Mouse (Mus musculus): Measurements from ENCODE around the gene Oxtr. TPM values are rescaled to one million over a fixed set of nuclear protein-coding genes. Genes with fewer than 3 reads are reported as not detected.

The Oxtr gene
- not detected in 2 replicates for total RNA-seq (2017)

DNA sequence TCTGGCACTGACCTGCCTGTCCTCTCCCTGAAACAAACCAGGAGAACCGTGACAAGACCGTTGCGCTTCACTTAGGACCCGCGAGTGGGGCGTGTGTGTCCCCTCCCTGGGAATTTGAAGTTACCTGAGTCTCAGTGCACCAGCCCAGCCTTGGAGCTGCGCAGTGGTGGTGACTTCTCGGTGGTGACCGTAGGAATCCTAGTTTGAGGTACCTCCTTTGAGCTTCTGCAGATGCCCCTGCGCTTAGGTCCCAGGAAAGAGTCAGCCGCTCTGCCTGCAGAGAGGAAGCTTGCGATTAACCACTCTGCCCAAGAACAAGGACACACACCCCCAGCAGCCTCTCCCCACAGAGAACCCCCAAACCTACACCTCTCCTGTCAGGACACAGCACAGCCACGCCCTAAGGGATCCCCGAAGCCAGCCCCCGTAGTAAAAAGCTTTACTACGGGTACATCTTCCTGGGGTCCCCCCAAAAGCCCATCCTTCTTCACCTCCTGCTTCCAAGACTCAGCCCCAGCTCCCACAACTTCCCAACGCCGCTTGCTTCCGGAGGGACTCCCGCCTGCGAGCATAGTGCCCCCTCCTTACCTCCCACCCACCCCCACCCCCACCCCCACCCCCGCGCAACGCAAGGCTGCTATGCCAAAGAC, at the start of gene Oxtr:
Gene Oxtr, minus strand, starts transcription at position 34 of the 650 bp plus-strand sequence.
- peak in 1 of 2 experiments; percentile 6; a peak in 1 of 4 replicates for ATAC-seq (replicated peaks in 1 of 2; ENCODE audit: insufficient read depth in 1 of 2, low FRiP score in 2 of 2, low TSS enrichment in 1 of 2, low read depth in 1 of 2, poor library complexity in 2 of 2, severe bottlenecking in 2 of 2)

DNA sequence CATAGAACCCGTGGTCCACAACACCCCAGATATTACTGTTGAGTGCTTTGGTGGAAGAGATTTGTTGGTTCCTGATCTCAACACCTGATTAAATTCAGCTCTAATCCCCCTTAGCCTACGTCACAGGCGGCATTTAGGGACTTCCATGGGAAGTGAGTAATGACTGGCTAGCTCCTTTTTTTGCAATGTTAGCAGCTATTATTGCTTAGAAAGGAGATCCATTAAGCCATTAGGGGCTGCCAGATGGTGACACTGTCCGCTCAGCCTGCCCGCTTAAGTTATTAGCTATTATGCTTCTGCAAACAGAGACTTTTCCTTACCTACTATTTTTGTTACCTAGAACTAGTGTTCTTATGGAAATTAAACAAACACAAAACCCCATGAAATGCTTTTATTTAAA, 35.7 kb upstream of the Oxtr start:
- no peak for ATAC-seq (replicated peaks in 1 of 2; ENCODE audit: insufficient read depth in 1 of 2, low FRiP score in 2 of 2, low TSS enrichment in 1 of 2, low read depth in 1 of 2, poor library complexity in 2 of 2, severe bottlenecking in 2 of 2)

DNA sequence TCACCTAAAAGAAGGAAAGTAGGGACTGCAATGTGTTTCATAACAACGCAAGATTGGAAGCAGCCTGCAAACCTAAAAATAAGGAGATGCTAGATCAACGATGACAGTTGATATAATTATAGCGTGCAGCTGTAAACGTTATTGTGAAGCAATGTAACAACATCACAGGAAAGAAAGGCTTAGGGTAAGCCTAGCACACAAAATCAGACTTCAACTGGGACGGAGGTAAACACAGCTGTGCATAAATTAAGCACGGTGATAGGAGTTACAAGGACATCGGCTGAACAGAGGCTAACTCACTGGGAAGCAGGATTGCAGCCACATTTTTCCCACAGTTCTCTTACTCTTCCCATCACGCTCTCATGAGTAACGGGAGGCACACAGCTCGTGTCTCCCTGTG, 34.7 kb upstream of the Oxtr start:
- ATAC-seq (replicated peaks in 1 of 2; ENCODE audit: insufficient read depth in 1 of 2, low FRiP score in 2 of 2, low TSS enrichment in 1 of 2, low read depth in 1 of 2, poor library complexity in 2 of 2, severe bottlenecking in 2 of 2): no peak

DNA sequence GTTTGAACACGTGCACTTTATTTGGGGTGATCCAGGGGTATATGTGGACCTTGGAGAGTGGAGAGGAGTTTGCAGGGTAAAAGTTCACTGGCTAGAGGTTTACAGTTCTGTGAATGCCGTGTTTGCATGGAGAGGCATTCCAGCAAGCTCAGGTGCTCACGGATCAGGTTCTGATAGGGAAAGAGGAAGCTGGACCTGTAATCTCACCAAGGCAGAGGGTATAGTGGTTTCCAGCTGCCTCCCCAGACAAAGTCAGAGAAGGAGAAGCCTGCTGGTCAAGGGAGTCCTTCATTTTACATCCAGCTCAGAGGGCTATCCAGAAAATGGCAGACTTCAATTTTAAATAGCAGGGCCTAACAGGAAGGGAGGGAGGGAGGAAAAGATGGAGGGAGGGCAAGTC, 28.2 kb upstream of the Oxtr start:
- peak; percentile 62 to 65; a peak in 1 of 4 replicates for ATAC-seq (replicated peaks in 1 of 2; ENCODE audit: insufficient read depth in 1 of 2, low FRiP score in 2 of 2, low TSS enrichment in 1 of 2, low read depth in 1 of 2, poor library complexity in 2 of 2, severe bottlenecking in 2 of 2)

DNA sequence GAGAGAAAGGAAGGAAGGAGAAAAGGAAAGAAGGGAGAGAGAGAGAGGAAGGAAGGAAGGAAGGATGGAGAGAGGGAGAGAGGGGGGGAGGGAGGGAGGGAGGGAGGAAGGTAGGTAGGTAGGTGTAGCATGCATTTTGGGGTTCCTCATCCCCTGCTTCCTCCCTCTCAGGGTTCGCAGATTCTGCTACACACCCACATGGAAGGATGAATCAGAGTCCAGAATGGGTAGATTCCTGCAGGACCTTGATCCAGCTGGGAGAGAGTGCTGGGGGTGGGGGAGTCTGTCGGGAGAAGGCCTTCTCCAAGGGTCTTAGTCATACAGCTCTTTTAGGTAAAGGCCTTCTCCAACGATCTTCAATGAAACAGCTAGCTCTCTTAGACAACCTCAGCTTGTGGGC, 27.8 kb upstream of the Oxtr start:
- ATAC-seq (replicated peaks in 1 of 2; ENCODE audit: insufficient read depth in 1 of 2, low FRiP score in 2 of 2, low TSS enrichment in 1 of 2, low read depth in 1 of 2, poor library complexity in 2 of 2, severe bottlenecking in 2 of 2): 0 out of 4 replicates have a peak, but pooled peaks of 1 of the 2 experiments have one; percentile 8

DNA sequence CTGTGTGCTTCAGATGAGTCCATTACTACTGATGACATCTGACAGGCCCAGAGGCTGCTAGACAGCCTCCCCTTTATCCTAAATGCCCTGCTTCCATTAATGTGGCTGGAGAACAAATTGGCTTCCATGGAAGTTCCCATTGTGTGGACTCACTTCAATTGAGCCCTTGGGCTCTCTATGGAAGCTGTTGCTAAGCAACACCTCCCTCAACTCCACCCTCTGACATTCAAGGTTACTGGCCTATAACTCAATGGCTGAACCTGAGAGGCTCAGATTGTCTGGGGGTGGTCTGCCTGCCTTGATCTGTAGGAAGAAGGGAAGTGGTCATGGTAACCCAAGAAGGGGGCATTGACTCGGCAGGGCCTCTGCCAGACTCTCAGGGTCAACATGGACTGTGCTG, 26.8 kb upstream of the Oxtr start:
- ATAC-seq (replicated peaks in 1 of 2; ENCODE audit: insufficient read depth in 1 of 2, low FRiP score in 2 of 2, low TSS enrichment in 1 of 2, low read depth in 1 of 2, poor library complexity in 2 of 2, severe bottlenecking in 2 of 2): no peak

DNA sequence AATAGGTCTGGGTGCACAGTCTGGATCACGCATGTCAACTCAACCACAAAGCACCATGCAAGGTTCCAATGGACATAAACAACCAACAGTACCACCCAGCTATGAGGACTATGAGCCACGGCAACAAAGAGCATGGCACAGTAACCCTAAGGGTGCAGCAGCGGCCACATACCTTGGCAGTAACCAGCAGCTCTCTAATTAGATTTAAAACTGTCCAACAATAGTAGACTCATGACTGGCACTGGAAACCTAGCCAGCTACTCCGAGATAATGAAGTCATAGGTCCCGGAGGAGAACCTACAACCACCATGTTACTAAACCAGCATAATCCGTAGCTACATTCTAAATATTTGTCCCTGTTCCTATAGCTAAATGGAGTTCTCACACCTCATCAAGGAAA, 24.8 kb upstream of the Oxtr start:
- ATAC-seq (replicated peaks in 1 of 2; ENCODE audit: insufficient read depth in 1 of 2, low FRiP score in 2 of 2, low TSS enrichment in 1 of 2, low read depth in 1 of 2, poor library complexity in 2 of 2, severe bottlenecking in 2 of 2): no peak

DNA sequence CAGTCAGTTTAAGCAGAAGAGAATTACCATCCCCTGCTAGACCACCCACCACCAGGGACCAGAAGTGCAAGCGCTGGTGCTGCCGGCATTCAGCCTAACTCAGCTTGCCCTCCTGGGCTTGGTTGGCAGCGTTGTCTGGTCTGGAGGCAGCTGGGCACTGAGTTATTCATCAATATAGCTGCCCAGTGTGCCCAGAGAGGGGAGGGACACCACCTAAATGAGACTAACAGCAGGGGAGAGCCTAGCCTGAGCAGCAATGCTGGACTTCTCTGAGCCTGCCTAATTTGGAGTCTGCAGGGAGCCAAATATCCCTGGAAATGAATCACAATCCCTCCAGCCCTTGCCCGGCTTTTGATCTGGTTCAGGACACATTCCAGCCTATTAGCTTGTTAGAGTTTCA, 20.6 kb upstream of the Oxtr start:
- ATAC-seq (replicated peaks in 1 of 2; ENCODE audit: insufficient read depth in 1 of 2, low FRiP score in 2 of 2, low TSS enrichment in 1 of 2, low read depth in 1 of 2, poor library complexity in 2 of 2, severe bottlenecking in 2 of 2): no peak

DNA sequence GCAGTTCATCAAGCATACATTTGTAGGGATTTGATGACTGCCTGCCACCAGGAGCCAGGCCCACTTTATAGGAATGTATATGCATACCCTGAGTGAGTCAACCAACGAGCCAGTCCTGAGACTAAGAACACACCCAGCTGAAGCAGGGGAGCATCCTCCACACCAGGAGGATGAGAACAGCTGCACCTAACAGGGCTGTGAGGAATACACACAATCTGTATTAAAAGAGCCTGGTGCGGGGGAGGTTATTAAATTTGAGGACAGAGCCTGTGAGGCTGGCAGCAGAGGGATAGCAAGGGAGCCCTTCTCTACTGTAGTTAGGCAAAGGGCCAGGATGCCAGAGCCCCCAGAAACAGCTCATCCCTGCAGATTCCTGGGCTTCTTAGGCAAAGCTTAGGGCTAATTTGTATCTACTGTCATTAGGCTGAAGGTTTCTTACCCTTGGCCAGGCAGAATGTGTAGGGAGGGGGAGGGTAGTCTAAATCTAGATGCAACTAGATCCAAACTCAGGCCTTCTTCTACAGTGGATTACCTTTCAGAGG, 19.9 kb upstream of the Oxtr start:
- ATAC-seq (replicated peaks in 1 of 2; ENCODE audit: insufficient read depth in 1 of 2, low FRiP score in 2 of 2, low TSS enrichment in 1 of 2, low read depth in 1 of 2, poor library complexity in 2 of 2, severe bottlenecking in 2 of 2): no peak

- no peak for ATAC-seq (replicated peaks in 1 of 2; ENCODE audit: insufficient read depth in 1 of 2, low FRiP score in 2 of 2, low TSS enrichment in 1 of 2, low read depth in 1 of 2, poor library complexity in 2 of 2, severe bottlenecking in 2 of 2)
Measured at GRCm38 (mm10) chr6:112507617-112508016, 17.9 kb upstream of the Oxtr start.

- no peak for ATAC-seq (replicated peaks in 1 of 2; ENCODE audit: insufficient read depth in 1 of 2, low FRiP score in 2 of 2, low TSS enrichment in 1 of 2, low read depth in 1 of 2, poor library complexity in 2 of 2, severe bottlenecking in 2 of 2)
Measured at GRCm38 (mm10) chr6:112501156-112501555, 11.4 kb upstream of the Oxtr start.

GRCm38 (mm10) chr6:112499456-112499855, 9.7 kb upstream of the Oxtr start:
- ATAC-seq (replicated peaks in 1 of 2; ENCODE audit: insufficient read depth in 1 of 2, low FRiP score in 2 of 2, low TSS enrichment in 1 of 2, low read depth in 1 of 2, poor library complexity in 2 of 2, severe bottlenecking in 2 of 2): no peak

DNA sequence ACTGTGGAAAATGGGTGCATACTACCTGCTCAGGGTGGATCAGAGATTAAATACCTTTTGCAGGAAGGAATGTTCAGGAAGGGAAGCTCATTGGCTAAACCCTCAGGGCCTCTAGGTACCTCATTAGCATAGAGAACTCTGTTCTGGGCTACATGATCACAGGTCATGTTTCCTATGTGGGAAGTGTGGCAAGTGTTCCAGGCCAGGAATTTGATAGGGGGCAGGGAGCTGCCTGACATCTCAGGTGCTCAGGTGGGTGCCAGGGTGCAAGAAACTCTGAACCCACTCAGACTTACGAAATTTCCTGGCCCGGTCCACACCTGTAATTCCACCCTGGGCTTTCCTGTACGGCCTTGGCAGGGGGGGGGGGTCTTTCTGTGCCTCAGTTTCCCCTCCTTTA, 9.0 kb upstream of the Oxtr start:
- ATAC-seq (replicated peaks in 1 of 2; ENCODE audit: insufficient read depth in 1 of 2, low FRiP score in 2 of 2, low TSS enrichment in 1 of 2, low read depth in 1 of 2, poor library complexity in 2 of 2, severe bottlenecking in 2 of 2): no peak

DNA sequence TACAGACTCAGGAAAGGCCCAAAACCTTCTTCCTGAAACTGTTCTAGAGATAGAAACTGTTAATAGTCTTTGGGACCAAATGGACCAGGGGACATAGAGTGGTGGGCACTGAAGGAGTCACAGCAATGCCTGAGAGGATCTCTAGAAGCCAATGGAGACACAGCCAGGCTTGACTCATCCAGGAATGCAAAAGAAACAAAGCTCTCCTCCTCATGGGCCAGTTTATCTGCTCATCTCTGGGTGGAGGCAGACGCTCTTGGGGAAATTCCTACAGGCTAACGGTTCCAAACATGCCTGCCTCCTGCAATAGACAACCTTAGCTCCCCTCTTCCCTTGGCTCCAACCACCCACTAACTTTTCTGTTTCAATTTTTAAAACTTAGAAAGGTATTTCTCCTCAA, 7.7 kb upstream of the Oxtr start:
- ATAC-seq (replicated peaks in 1 of 2; ENCODE audit: insufficient read depth in 1 of 2, low FRiP score in 2 of 2, low TSS enrichment in 1 of 2, low read depth in 1 of 2, poor library complexity in 2 of 2, severe bottlenecking in 2 of 2): no peak

DNA sequence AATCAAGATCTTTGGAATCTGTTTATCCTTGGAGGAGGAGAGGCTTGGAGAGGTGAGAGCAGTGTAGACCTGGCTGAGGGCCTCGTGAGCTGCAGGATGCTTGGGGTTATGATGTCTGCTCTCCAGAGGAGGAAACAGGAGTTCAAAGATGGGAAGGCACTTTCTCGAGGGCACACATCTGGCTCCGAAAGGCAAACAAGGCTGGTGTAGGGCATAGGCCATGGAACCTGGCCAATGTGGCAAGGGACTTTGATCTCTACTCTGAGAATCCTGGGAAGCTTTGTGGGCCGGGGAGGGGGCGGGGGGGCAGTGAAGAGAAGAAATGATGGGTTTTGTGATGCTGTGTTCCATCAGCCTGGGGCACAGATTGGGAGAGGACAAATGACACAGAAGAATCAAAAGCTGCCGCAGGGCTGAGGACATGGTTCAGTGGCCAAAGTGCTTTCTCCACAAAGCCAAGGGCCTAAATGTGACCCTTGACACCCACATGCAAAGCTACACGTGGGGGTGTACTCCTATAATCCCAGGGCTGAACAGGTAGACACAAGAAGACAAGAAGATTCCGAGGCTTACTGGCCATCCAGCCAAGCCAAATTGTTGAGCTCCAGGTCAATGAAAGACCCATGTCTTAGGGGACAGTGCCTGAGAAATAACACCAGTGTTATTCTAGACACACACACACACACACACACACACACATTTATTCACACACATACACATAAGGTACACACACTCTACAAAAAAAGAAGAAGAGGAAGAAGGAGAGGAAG, 6.7 kb upstream of the Oxtr start:
- no peak for ATAC-seq (replicated peaks in 1 of 2; ENCODE audit: insufficient read depth in 1 of 2, low FRiP score in 2 of 2, low TSS enrichment in 1 of 2, low read depth in 1 of 2, poor library complexity in 2 of 2, severe bottlenecking in 2 of 2)

DNA sequence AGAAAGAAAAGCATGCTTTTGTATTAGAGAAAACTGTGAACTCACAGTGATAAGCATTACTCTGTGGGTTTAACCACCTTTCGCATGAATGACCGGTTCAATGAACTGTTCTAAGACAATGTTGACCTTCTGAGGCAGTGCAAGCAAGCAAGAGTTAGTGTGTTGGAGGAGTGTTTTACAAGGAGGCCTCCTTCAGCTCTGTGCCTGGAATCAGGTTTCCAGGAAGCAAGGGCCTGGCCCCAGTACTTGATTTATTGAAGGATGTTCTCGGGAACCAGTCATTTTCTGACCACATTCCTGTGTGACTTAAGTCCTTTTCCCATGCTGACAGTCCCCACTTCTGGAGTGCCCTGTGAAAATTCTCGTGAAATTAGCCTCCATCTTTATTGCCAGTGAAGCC, 5.5 kb upstream of the Oxtr start:
- no peak for ATAC-seq (replicated peaks in 1 of 2; ENCODE audit: insufficient read depth in 1 of 2, low FRiP score in 2 of 2, low TSS enrichment in 1 of 2, low read depth in 1 of 2, poor library complexity in 2 of 2, severe bottlenecking in 2 of 2)

GRCm38 (mm10) chr6:112494620-112495081, 4.9 kb upstream of the Oxtr start:
- ATAC-seq (replicated peaks in 1 of 2; ENCODE audit: insufficient read depth in 1 of 2, low FRiP score in 2 of 2, low TSS enrichment in 1 of 2, low read depth in 1 of 2, poor library complexity in 2 of 2, severe bottlenecking in 2 of 2): no peak

DNA sequence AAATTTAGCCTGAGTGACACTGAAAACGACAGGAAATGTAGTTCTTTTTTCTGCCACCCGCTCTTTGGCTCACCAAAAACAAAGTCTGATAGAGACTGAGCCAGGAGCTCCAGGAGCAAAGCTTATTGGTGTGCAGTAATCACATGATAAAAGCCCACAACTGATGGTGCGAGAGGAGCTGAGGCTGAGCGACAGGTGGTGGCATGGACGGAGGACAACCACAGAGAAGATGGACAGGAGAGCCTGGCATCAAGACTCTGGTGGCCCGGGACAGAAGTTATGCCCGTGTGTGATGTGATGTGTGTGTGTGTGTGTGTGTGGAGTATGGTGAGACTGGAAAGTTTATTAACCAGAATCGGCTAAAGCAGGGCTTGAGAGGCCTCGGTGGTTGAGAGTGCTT, 3.6 kb upstream of the Oxtr start:
- no peak for ATAC-seq (replicated peaks in 1 of 2; ENCODE audit: insufficient read depth in 1 of 2, low FRiP score in 2 of 2, low TSS enrichment in 1 of 2, low read depth in 1 of 2, poor library complexity in 2 of 2, severe bottlenecking in 2 of 2)

All from hematopoietic stem cell, adult 5-6 weeks (primary cell).